Mouse (Mus musculus): ENCODE data around the gene Rpn1.

Rpn1 gene

DNA sequence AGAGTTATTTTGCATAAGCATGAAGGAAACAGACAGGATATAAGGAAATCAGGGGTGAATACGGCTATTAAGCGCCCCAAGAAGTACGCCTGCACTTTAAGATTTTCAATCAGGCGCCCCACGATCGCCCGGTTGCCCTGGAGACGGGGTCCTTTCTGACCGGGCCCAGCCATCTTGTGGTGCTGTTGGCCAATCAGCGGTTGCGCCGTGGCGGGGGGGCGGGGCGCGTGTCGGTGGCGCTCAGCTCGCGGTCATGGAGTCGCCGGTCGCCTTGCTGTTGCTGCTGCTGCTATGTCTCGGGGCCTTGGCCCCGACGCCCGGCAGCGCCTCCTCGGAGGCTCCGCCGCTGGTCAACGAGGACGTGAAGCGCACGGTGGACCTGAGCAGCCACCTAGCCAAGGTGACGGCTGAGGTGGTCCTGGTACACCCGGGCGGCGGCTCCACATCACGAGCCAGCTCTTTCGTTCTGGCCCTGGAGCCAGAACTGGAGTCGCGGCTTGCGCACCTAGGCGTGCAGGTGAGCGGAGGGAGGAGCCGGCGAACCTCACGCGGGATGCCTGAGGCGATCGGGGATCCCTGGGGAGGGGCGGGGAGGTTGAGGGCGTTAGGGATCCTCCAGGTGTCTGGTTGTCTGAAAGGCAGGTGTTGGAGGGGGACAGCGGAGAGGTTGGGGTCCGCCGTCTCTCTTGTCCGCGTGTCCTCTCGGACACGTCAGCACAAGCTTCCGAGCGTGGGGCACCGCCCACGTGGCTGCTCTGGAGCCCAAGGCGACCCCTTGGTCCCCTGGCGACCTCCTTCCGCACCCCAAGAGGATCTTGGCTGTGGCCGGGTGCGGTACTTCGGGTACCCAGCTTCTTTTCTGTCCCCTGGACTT, at the start of gene Rpn1:
Gene Rpn1, plus strand, starts transcription at position 205 of the 874 bp plus-strand sequence.
- peak; percentile 72 for DNase-seq (ENCODE audit: low read depth, low spot score)

DNA sequence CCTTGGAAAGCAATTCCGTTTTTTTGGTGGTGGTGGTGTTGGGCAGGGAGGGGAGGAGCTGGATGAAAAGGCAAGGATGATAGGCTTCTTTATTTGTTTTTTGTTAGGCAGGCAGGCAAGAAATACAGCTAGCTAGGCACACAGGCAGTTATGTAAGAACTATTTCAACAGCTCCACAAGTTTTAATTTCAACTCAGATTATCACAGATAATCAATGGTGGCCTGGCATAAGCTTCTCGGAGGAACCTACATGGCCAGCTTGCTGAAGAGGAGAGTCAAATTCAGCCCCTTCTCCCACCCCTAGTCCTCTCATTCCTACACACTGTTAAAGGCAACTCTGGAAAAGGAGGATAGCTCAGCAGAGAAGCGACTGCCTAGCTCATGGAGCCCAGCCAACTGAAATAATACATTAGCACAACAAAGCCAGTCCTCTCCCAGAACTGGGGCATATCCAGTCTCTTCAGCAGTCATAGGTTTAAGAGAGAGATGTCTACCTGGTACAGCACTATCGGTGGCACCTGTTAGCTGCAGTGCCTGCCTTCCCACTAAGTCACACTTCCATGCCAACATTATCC, 46.7 kb upstream of the Rpn1 start:
- no peak for DNase-seq (ENCODE audit: low read depth, low spot score)

DNA sequence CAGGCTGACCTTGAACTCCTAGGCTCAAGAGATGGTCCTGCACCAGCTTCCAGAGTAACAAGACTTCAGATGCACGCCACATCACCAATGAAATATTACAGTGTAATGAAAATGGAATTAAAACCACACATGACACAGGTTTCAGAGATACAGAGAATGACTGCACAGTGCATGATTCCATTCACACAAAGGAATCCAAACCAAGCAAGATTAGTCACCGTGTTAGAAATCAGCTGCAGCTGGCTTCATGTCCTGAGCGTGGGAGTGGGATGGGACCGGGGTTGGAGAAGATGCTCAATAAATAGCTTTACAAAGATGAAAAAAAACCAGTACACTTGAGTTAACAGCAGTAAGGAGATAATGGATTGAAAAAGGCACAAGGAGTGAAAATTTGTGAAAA, 44.9 kb upstream of the Rpn1 start:
- DNase-seq (ENCODE audit: low read depth, low spot score) = no peak

DNA sequence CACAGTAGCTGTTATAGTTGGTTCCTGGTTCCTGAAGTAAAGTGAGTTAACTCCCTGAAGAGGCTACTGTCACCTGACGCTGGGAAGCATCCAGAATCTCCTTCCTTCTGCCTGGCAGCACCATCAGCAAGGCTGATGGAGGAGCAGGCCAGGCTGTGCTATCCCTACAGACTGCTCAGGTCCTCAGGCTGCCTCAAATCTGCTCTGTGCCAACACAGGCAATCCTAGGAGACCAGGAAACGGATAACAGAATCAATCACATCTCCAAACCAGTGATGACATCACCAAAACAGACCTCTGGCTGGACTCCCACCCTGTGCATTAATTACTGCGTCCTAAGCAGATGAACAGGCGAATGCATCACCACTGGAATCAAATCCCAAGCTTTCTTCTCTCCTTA, 43.1 kb upstream of the Rpn1 start:
- DNase-seq (ENCODE audit: low read depth, low spot score) = no peak

GRCm38 (mm10) chr6:88042336-88042735, 41.9 kb upstream of the Rpn1 start:
- no peak for DNase-seq (ENCODE audit: low read depth, low spot score)

- DNase-seq (ENCODE audit: low read depth, low spot score) = no peak
Measured at GRCm38 (mm10) chr6:88044234-88044576, 40.1 kb upstream of the Rpn1 start.

DNA sequence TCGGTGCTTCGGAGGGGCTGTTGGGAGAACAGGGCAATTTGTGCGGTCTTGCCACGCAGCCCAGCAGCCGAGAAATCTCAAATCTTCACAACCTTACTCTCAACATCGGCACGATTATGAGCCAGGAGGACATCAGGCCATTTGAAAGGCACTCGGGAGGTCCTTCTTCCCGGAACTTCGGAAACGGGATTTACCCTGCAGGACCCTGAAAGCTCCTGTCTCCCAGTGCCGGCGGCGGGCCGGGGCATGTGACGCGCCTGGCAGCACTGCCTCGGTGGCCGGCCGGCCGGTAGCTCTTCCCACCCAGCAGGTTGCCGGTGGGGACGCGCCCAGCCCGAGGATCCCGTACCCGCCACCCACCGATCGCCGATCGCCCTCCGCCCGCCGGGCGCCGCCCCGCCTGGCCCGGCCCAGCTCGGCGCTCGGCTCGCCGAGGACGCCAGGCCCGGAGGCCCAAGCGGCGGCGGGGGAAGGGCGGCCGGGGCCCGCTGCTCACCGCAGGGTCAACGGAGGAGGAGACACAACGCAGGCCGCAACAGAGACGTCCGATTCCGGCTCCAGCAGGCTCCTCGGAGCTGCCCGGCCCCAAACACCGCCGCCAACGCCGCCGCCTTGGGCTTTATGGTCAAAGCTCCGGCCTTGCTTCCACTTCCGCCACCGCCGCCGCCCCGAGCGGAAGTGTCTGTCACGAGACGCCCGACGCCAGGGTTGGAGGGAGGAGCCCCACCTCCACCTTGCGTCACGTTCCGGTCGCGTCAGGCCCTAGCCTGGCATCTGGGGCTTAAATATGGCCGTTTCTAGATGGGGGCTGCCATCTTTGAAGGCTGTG, 39.5 kb upstream of the Rpn1 start, which contains the start of gene Rab7:
Gene Rab7, minus strand, starts transcription at position 694 of the 829 bp plus-strand sequence.
- DNase-seq (ENCODE audit: low read depth, low spot score) = peak; percentile 93

DNA sequence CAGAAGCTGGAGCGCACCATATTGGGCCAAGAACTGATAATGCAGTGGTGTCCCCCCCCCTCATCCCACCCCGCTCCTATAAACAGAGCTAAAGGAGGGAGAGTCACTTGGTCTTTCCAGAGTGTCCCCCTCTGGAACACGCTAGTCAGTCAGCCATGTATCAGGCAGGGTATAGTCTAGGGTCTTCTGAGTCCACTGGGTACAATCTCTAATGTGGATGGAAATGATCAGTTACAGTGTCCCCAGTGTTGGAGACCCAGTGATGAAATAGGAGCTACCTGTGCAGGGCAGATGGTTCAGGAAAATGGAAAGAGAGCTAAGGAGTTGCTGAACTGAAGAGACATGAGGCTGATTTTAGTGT, 38.9 kb upstream of the Rpn1 start:
- DNase-seq (ENCODE audit: low read depth, low spot score) = no peak

- no peak for DNase-seq (ENCODE audit: low read depth, low spot score)
Measured at GRCm38 (mm10) chr6:88047853-88048252, 36.4 kb upstream of the Rpn1 start.

DNA sequence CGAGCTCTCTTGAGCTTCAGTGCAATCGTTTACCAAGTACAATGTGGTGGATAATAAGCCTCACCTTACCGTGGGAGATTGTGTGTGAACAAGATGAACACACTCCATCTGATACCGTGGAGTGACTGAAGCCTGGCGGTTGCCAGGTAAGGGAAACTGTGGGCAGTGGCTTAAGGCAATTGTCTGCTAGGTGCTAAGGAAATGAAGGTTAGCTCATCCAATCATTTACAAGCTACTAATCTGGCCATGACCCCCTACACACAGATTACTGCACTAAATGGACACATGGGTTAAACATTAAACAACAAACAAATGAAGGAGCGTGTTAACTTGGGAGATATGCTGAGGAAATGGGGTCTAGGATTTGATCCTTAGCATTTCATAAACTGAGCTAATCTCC, 35.3 kb upstream of the Rpn1 start:
- DNase-seq (ENCODE audit: low read depth, low spot score) = no peak

- DNase-seq (ENCODE audit: low read depth, low spot score) = no peak
Measured at GRCm38 (mm10) chr6:88051206-88051605, 33.1 kb upstream of the Rpn1 start.

DNA sequence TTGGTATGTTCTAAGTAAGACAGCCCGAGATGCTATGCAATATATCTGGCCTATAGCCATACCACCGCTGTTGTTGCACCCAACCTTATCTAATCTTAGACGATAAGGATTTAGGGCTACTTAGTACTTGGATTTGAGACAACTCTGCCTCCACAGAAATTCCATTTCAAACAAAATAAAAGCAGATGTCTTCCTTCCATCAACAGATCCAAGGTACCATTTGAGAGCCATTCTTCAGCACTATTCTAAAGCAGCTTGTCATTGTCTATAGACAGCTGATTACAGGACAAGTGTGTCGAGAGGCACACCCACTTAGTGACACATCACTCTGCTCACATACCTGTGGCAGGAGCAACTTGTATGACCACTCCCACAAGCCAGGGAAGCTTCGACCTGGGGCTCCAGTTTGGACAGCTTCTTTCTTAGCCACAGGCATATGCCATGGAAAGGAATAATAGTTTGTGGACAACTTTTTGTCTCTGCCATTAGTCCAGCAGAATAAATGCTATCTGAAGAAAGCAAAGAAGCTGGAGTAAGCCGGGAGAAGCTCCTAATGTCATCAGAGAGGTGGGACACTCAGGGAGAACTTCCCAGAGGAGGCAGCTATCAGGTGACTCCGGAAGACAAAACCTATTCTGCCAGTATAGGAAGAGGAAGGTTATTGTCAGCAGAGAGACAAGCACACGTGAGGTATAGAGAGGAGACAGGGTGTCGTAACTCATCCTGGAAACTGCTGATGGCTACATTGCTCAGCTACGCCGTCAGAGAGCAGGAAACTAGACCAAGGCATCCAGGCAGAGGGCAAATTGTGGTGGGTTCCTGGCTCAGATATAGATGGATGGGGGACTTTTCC, 30.8 kb upstream of the Rpn1 start:
- DNase-seq (ENCODE audit: low read depth, low spot score) = no peak

DNA sequence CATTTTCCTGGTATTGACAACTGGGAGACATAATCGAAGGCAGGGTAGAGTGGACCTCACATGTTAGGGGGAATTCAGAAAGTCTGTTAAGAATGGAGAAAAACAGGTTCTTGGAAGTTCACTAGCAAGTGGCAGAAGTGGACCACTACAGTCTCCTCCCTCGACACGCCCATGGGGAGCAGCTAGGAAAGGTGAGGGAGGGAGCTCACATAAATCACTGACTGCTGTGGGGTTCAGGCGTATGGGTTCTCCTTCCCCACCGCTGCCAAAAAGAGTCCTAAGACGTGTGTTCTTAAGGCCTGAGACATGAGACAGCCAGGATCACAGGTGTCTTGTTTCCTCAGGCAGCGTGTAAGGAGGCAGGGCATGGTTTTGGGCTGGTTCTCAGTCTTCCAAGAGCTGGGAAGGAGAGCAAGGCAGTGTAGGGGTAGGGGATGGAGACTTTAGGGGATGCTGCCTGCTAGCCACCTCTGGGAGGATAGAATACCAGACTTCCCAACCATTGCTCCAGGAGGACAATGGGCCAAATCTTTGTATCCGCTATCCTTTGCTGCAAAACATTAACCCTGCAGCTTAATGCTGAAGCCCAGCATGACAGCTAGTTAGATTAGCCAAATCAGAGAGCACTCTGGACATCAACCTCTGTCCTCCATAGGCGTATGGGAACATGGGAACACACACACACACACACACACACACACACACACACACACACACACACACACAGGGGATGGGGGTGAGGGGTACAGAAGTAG, 30.0 kb upstream of the Rpn1 start:
- no peak for DNase-seq (ENCODE audit: low read depth, low spot score)

GRCm38 (mm10) chr6:88055663-88056062, 28.6 kb upstream of the Rpn1 start:
- DNase-seq (ENCODE audit: low read depth, low spot score) = no peak

- no peak for DNase-seq (ENCODE audit: low read depth, low spot score)
Measured at GRCm38 (mm10) chr6:88056866-88057265, 27.4 kb upstream of the Rpn1 start.

DNA sequence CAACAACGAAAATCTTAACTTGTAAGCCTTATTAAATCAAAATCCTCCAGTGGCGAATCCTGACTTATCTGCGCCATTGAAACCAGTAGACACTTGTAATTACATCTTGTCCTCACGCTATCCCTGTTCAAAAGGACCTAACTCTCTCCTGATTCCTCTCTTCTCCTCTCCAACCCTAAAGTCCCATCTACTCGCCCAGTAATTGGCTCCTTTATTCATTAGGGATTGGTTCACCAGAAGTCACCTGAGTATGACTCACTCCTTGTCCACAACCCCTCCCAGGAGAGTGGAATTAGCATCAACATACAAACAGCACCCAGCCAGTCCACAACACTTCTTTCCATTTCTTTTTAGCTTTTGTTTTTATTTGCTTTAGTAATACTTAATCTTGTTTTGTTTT, 24.4 kb upstream of the Rpn1 start:
- no peak for DNase-seq (ENCODE audit: low read depth, low spot score)

DNA sequence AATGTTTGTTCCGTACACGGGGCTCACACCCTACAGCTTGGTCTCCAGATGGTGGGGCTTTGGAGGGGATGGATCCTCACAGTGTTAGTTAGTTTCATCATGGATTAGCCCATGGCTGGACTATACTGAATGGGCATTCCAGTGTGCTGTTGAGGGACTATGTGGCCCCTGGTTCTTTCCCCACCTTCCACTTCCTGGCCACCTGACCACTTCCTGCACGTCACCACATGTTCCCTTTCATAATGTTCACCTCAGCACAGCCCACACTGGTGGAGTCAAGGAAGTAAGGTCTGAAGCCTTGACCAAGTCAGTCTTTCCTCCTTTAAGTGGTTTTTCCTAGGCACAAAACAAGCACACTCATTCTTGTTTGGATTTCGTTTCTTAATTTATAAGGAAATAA, 23.7 kb upstream of the Rpn1 start:
- no peak for DNase-seq (ENCODE audit: low read depth, low spot score)

DNA sequence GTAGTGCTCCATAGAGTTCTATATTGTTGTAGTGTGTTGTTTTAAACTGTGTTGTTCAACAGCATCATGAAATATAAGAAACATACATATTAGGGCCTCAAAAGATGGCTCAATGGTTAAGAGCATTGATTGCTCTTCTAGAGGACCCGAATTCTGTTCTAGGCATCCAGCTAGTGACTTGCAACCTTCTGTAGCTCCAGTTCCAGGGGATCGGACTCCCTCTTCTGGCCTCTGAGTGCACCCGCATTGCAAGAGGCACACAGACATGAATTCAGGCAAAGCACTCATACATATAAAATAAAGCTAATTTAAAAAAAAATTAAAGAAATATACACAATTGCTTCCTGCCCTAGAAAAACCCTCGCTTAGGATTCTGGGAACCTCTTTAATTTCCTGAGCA, 22.9 kb upstream of the Rpn1 start:
- DNase-seq (ENCODE audit: low read depth, low spot score) = no peak

DNA sequence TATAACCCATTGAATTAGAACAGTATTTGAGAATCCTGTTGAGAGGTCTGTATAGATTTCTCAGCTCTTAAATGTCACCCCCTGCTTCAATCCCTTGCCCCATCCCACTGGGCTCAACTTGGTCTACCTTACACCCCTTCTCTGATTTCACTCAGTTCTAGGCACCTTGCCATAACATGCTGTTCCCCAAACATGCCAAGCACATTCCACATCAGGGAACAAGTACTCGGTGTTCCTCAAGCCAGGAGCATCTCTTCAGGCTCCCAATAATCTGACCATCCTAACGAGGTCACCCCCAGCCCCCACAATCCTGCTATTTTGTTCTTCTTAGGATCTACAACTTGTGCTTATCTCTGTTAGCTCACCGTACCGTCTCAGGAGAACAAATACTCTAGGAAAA, 21.9 kb upstream of the Rpn1 start:
- DNase-seq (ENCODE audit: low read depth, low spot score) = no peak

GRCm38 (mm10) chr6:88064072-88064642, 20.1 kb upstream of the Rpn1 start:
- DNase-seq (ENCODE audit: low read depth, low spot score) = no peak

DNA sequence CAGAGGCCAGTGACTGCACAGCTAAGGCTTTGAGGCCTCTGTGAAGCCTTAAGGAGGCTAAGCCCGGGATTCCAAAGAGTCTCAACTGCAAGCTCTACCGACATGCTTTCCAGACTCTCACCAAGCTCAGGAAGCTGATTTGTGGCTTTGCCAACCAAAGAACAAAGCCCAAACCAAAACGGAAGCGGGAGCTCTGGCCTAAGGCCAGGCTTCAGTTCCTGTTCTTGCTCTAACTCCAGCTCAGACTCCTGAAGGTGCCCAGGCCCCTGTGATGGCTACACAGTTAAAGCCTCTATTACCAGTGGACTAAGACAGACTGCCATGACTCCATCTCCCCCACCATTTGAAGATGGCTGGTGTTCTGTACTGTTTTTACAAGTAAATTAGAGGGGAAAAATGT, 19.2 kb upstream of the Rpn1 start:
- DNase-seq (ENCODE audit: low read depth, low spot score) = no peak

Measured in brain, embryonic 18.5 days (tissue).